Mouse (Mus musculus): ENCODE results near the gene Dclre1b.

DNA sequence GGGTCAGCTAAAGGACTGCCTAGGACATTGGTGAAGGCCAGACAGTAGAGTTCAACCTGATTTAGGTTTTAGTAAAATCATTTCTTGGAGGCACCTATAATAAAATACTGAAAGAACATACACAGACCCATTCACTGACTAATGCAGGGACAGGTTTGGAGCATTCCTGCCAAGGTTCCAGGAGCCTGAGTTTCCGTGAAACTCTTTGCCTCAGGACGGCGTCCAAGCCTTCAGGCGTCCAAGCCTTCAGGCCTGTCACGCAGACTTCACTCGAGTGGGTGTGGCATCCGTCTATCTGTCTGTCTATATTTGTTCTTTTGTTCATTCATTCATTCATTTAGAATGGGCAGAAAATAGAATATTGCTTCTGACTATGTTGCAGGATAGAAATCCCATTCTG lies 21.9 kb upstream of the Dclre1b start:
- TF ChIP-seq CTCF (IDR thresholded peaks at IDR 0.05; ENCODE audit: borderline replicate concordance, insufficient read depth, low read length) (no peak), POLR2A (IDR thresholded peaks at IDR 0.05; ENCODE audit: low read depth, low read length) (no peak)
